Mouse (Mus musculus) CD4-positive naive resting alpha-beta T cell, adult 57 days (primary cell): ENCODE measurements around the gene Osr1. TPM values are rescaled to one million over a fixed set of nuclear protein-coding genes. Genes with fewer than 3 reads are reported as not detected.

Experiments
- total RNA-seq: library from RNA; stranded (reverse); gene quantifications from one replicate; pipeline ENCODE4 v1.2.4, GENCODE M21; 2023

Gene Osr1
- 2.1 TPM for total RNA-seq

GRCm38 (mm10) chr12:9569971-9570370 lies at the start of gene Osr1:
Osr1 (plus strand) TSS chr12:9570116.

